Mouse (Mus musculus) cerebellum, adult 2 months (tissue): ENCODE data around the gene Prdm4.

Experiments used
- CTCF ChIP-seq: fragments of 200-500 bp; IDR thresholded peaks from 2 replicates; pipeline ENCODE4 v1.5.1; 2011; ENCODE audit warnings: low read depth, mild to moderate bottlenecking, control low read depth, low read length, moderate library complexity, borderline replicate concordance; ENCODE audit not compliant: insufficient read depth
- POLR2A ChIP-seq: fragments of 200-500 bp; IDR thresholded peaks from 2 replicates; pipeline ENCODE4 v1.6.1; 2011; ENCODE audit warnings: low read length, control low read depth, borderline replicate concordance; ENCODE audit not compliant: insufficient read depth

DNA sequence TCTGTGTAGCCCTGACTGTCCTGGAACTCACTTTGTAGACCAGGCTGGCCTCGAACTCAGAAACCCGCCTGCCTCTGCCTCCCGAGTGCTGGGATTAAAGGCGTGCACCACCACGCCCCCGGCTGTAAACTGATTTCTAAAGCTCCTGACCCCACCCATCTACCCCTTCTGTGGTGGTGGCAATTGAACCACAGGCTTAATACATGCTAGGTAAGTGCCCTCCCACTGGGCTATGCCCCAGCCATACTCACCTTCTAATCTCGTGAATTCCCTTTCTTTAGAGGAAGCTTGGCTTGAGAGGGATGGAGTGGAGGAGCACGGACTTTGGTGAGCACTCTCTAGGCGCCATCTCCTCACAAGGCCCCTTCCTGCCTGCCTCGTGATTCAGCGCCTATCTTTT lies 13.0 kb upstream of the Prdm4 start:
- TF ChIP-seq CTCF = no peak
- TF ChIP-seq POLR2A = no peak
